Mouse (Mus musculus): Measurements from ENCODE around the gene Sulf2. TPM values are rescaled to one million over a fixed set of nuclear protein-coding genes. Genes with fewer than 3 reads are reported as not detected.
A peak's percentile ranks its signal among the peaks of the same experiment; 100 is the strongest.

Gene Sulf2
- polyA plus RNA-seq (2014; fragmentation: Nextera tagmentation; extraction: Ambion mirVana), result 90.9 and 93.8 TPM in 2 replicates

DNA sequence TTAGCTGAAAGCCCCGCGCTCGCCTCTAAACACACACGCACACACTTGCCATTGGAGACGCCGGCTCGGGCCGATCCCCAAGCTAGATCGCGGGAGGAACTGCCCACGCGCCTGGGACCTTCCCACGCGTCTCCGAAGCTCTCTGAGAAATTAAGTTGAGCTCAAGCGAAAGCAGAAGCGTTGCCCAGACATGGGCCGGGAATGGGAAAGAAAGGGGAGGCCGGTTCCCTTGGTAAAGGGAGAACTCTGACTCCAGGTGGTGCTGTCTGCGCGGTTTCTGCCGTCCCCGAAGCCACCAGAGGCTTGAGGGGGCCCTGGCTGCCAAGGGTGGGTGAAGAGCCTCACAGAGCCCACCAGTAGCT is at the start of gene Sulf2:
Gene Sulf2 (minus strand): TSS at position 210 of the 362 bp plus-strand sequence.
- peak within 1 kb of the TSS; percentile 86 for H3K9ac ChIP-seq (replicated peaks; ENCODE audit: low read length)
- H3K4me1 ChIP-seq (ENCODE audit: control insufficient read depth, insufficient read depth, low read length), result peaks cover 37% of the 10 kb centered on the region
- H3K27ac ChIP-seq (replicated peaks; ENCODE audit: low read depth, low read length), result peak within 1 kb of the TSS; percentile 89
- ATAC-seq (ENCODE audit: low FRiP score, low TSS enrichment) (peak; percentile 46; the same call in 1 of the 2 replicates), DNase-seq (peak; percentile 90)
- no peaks in the 10 kb centered on the region for H3K9me3 ChIP-seq (ENCODE audit: control insufficient read depth, low read length)
- H3K27me3 ChIP-seq (ENCODE audit: control insufficient read depth, insufficient read depth, low read length), result no peaks in the 10 kb centered on the region
- H3K4me3 ChIP-seq (replicated peaks; ENCODE audit: low read depth, low read length), result peak within 1 kb of the TSS; percentile 68
- H3K36me3 ChIP-seq (ENCODE audit: control insufficient read depth, insufficient read depth, low read length), result no peaks in the 10 kb centered on the region
- under 1% methylated on average over 23 of the region's 23 CpGs for WGBS
- H3K4me2 ChIP-seq (ENCODE audit: low read length), result peak within 1 kb of the TSS; percentile 96

DNA sequence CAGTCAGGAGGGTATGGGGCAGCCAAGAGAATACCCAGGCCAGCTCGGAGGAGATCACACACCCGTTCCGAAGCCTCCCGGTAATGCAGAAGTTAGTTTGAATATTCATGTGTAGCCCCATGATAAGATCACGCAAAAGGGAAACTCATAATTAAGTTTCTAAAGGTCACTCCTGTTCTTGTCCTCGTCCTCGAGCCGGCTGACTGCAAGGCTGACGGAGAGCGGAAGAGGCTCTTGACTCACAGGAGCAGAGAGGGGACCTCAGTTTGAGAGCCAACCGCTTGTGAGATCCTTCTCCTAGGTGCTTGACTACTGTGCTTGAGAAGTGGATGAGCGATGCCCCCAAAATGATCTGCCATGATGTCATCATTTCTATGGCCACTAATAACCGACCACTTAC is 48.7 kb upstream of the Sulf2 start:
- no peaks in the 10 kb centered on the region for H3K27me3 ChIP-seq (ENCODE audit: control insufficient read depth, insufficient read depth, low read length)
- WGBS, result 84% methylated on average over 13 of the region's 13 CpGs
- ATAC-seq (ENCODE audit: low FRiP score, low TSS enrichment), result no peak

DNA sequence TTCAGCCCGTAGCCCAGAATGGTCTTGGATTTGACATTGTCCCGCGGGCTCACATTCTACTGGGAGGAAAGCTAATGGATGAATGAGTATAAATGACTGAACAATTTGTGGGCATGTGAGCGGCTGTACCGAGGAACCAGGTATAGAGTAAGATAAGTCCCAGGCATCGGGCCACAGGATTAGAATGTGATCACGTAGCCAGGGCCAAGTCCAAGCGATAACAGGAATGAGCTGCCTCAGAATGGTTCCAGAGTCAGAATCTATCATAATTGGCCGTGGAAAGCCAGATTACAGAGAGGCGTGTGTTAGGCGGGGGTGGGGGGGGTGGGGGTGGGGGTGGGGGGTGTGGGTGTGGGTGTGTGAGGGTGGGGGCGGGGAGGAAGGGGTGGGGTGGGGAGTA is 48.2 kb upstream of the Sulf2 start:
- Histone ChIP-seq H3K4me3 (replicated peaks; ENCODE audit: low read depth, low read length) (no peak overlapping the region), H3K9me3 (ENCODE audit: control insufficient read depth, low read length) (no peaks in the 10 kb centered on the region), H3K4me2 (ENCODE audit: low read length) (no peak overlapping the region), H3K36me3 (ENCODE audit: control insufficient read depth, insufficient read depth, low read length) (no peaks in the 10 kb centered on the region), H3K27ac (replicated peaks; ENCODE audit: low read depth, low read length) (no peak overlapping the region), H3K4me1 (ENCODE audit: control insufficient read depth, insufficient read depth, low read length) (peaks cover 6% of the 10 kb centered on the region; the same call in 1 of the 2 replicates), H3K27me3 (ENCODE audit: control insufficient read depth, insufficient read depth, low read length) (no peaks in the 10 kb centered on the region), H3K9ac (replicated peaks; ENCODE audit: low read length) (no peak overlapping the region)
- WGBS, result 72% methylated on average over 12 of the region's 12 CpGs
- DNase-seq (no peak), ATAC-seq (ENCODE audit: low FRiP score, low TSS enrichment) (no peak)

More for the DNA sequence above, 48.7 kb upstream of the Sulf2 start:
- H3K9ac ChIP-seq (replicated peaks; ENCODE audit: low read length), result no peak overlapping the region
- no peaks in the 10 kb centered on the region for H3K9me3 ChIP-seq (ENCODE audit: control insufficient read depth, low read length)
- DNase-seq, result no peak
- no peak overlapping the region for H3K4me2 ChIP-seq (ENCODE audit: low read length)
- no peaks in the 10 kb centered on the region for H3K36me3 ChIP-seq (ENCODE audit: control insufficient read depth, insufficient read depth, low read length)
- H3K4me3 ChIP-seq (replicated peaks; ENCODE audit: low read depth, low read length), result no peak overlapping the region
- no peak overlapping the region for H3K27ac ChIP-seq (replicated peaks; ENCODE audit: low read depth, low read length)
- H3K4me1 ChIP-seq (ENCODE audit: control insufficient read depth, insufficient read depth, low read length), result peaks cover 6% of the 10 kb centered on the region; the same call in 1 of the 2 replicates

DNA sequence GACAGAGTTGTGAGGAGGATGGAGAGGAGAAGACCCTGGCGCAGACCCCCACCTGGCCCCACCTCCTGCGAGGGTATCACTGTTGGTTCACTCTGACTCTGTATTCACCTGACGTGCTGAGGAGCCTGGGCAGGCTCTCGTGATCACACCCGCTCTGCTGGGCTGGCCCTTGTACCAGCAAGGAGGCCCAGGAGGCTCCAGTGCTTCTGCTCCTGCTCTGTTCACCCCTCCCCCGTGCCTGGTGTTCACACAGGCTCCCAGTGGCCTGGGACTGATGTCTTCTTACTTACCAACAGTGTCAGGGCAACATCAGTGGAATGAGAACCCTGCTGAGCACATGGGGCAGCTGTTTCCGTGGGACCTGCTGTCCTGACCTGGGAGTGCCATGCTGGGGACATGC is 42.5 kb upstream of the Sulf2 start:
- WGBS, result 42% methylated on average over 7 of the region's 7 CpGs
- no peaks in the 10 kb centered on the region for H3K9me3 ChIP-seq (ENCODE audit: control insufficient read depth, low read length)
- no peaks in the 10 kb centered on the region for H3K36me3 ChIP-seq (ENCODE audit: control insufficient read depth, insufficient read depth, low read length)
- no peak overlapping the region for H3K4me3 ChIP-seq (replicated peaks; ENCODE audit: low read depth, low read length)
- DNase-seq (no peak), ATAC-seq (ENCODE audit: low FRiP score, low TSS enrichment) (no peak)
- H3K4me2 ChIP-seq (ENCODE audit: low read length), result no peak overlapping the region
- H3K27ac ChIP-seq (replicated peaks; ENCODE audit: low read depth, low read length), result 0 out of 2 replicates have a peak overlapping the region, but pooled peaks have one; percentile 5
- H3K9ac ChIP-seq (replicated peaks; ENCODE audit: low read length), result no peak overlapping the region
- H3K4me1 ChIP-seq (ENCODE audit: control insufficient read depth, insufficient read depth, low read length), result 0 out of 2 replicates have a peak, but pooled peaks cover 6% of the 10 kb centered on the region
- no peaks in the 10 kb centered on the region for H3K27me3 ChIP-seq (ENCODE audit: control insufficient read depth, insufficient read depth, low read length)

DNA sequence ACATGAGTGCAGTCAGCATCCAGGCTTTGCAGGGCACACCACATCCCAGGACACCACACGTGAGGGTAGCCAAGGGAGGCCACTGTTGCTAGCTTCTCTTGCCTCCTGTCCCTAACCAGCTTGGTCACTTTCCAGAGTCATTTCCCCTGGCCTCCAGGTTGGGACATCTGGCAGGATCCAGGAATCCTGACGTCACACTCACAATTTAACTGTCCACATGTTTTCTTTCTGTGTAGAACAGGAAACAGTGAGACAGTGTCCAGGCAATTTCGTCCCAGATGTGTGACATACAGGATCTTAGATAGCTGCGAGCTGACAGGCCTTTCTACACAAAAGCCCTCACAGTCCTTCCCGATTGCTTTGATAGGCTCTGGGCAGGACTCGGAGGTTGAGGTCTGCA is 41.6 kb upstream of the Sulf2 start:
- Histone ChIP-seq H3K36me3 (ENCODE audit: control insufficient read depth, insufficient read depth, low read length) (no peaks in the 10 kb centered on the region), H3K27me3 (ENCODE audit: control insufficient read depth, insufficient read depth, low read length) (no peaks in the 10 kb centered on the region), H3K9me3 (ENCODE audit: control insufficient read depth, low read length) (no peaks in the 10 kb centered on the region), H3K4me3 (replicated peaks; ENCODE audit: low read depth, low read length) (no peak overlapping the region), H3K27ac (replicated peaks; ENCODE audit: low read depth, low read length) (no peak overlapping the region), H3K9ac (replicated peaks; ENCODE audit: low read length) (no peak overlapping the region), H3K4me1 (ENCODE audit: control insufficient read depth, insufficient read depth, low read length) (0 out of 2 replicates have a peak, but pooled peaks cover 6% of the 10 kb centered on the region), H3K4me2 (ENCODE audit: low read length) (no peak overlapping the region)
- 69% methylated on average over 6 of the region's 6 CpGs for WGBS
- DNase-seq, result no peak
- no peak for ATAC-seq (ENCODE audit: low FRiP score, low TSS enrichment)

DNA sequence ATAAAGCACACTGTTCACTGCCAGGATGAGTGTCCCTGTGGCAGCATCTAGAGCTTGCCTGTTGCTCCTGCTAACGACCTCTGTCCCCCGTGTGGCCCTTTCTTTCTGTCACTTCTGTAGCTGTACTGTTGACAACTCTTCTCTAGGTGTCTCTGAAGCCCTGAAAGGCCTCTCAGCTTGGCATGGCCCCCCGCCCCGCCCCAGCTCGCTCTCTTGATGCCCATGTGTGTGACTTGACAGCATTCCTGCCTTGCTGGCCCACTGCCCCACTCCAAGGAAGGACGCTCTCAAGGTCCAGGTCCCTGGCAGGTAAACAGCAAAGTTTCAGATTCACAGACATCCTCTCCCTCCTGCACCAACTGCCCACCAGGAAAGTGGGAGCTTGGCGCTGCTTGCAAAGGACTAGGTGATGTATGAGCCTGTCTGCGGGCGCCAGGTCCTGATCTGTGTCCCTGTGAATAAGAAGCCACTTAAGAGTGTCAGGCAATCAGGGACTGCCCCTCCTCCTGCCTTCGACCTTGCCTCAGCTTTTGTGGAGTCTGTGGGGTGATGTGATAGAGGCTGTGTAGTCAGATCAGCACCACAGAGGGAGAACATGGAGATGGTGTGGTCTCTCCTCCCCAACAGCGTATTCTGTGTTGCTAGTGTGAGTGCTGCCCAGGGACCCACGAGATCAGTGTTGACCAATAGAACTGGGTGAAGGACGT is 40.8 kb upstream of the Sulf2 start:
- H3K27ac ChIP-seq (replicated peaks; ENCODE audit: low read depth, low read length), result no peak overlapping the region
- no peak overlapping the region for H3K9ac ChIP-seq (replicated peaks; ENCODE audit: low read length)
- 78% methylated on average over 13 of the region's 13 CpGs for WGBS
- H3K27me3 ChIP-seq (ENCODE audit: control insufficient read depth, insufficient read depth, low read length), result no peaks in the 10 kb centered on the region
- ATAC-seq (ENCODE audit: low FRiP score, low TSS enrichment), result no peak
- H3K4me2 ChIP-seq (ENCODE audit: low read length), result no peak overlapping the region
- no peak for DNase-seq
- no peaks in the 10 kb centered on the region for H3K9me3 ChIP-seq (ENCODE audit: control insufficient read depth, low read length)
- no peaks in the 10 kb centered on the region for H3K36me3 ChIP-seq (ENCODE audit: control insufficient read depth, insufficient read depth, low read length)
- H3K4me1 ChIP-seq (ENCODE audit: control insufficient read depth, insufficient read depth, low read length), result 0 out of 2 replicates have a peak, but pooled peaks cover 6% of the 10 kb centered on the region
- no peak overlapping the region for H3K4me3 ChIP-seq (replicated peaks; ENCODE audit: low read depth, low read length)

DNA sequence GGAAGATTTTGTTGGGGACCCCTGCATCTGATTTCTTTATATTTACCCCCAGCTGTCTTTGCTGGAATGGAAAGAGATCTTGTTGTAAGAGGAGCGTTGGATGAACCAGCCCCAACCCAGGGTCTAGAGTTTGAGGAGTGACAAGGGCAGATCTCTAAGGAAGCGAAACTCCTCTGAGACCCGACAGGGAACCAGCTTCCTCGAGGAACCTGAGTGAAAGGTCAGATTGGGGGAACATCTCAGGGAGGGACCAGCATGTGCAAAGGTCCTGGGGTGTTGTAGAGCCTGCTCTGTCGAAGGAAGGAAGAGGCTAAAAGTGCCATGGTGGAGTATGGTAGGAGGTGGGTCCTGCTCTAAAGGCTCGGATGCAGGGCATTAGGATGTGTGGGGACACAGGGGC is 39.6 kb upstream of the Sulf2 start:
- Histone ChIP-seq H3K4me3 (replicated peaks; ENCODE audit: low read depth, low read length) (no peak overlapping the region), H3K27me3 (ENCODE audit: control insufficient read depth, insufficient read depth, low read length) (no peaks in the 10 kb centered on the region), H3K4me2 (ENCODE audit: low read length) (no peak overlapping the region), H3K36me3 (ENCODE audit: control insufficient read depth, insufficient read depth, low read length) (no peaks in the 10 kb centered on the region), H3K9me3 (ENCODE audit: control insufficient read depth, low read length) (no peaks in the 10 kb centered on the region), H3K4me1 (ENCODE audit: control insufficient read depth, insufficient read depth, low read length) (0 out of 2 replicates have a peak, but pooled peaks cover 6% of the 10 kb centered on the region), H3K9ac (replicated peaks; ENCODE audit: low read length) (no peak overlapping the region), H3K27ac (replicated peaks; ENCODE audit: low read depth, low read length) (no peak overlapping the region)
- 87% methylated on average over 6 of the region's 6 CpGs for WGBS
- DNase-seq, result no peak
- ATAC-seq (ENCODE audit: low FRiP score, low TSS enrichment), result no peak

DNA sequence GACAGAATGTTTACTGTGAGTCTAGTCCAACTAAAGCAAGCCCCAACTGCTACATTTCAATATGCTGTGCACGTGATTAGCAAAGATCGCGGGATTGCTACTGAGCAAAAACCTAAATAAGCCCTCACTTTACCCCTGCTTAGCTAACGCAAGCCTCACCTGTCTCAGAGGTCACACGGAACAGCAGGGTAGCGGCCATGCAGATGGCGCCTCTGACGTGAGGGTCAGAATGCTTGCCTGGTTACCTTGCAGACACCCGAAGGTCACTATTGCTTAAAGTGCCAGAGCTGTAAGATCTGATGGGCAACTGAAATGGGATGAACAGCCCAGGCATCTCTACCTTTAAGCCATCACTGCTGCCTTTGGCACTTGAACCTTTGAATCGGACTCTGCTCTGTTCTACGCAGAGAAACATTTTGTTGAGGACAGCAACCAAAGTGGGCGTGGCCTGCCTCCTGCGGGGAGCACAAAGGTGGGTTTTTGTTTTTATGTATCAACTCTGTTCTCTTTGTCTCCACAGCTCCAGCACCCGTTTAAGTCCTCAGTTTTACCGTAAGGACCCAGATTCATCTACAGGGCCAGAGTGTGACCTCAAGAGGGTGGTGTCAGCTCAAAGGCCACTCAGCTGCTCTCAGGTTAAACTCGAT is 38.8 kb upstream of the Sulf2 start:
- Histone ChIP-seq H3K9ac (replicated peaks; ENCODE audit: low read length) (no peak overlapping the region), H3K4me1 (ENCODE audit: control insufficient read depth, insufficient read depth, low read length) (0 out of 2 replicates have a peak, but pooled peaks cover 6% of the 10 kb centered on the region), H3K27ac (replicated peaks; ENCODE audit: low read depth, low read length) (no peak overlapping the region), H3K36me3 (ENCODE audit: control insufficient read depth, insufficient read depth, low read length) (no peaks in the 10 kb centered on the region), H3K4me3 (replicated peaks; ENCODE audit: low read depth, low read length) (no peak overlapping the region), H3K4me2 (ENCODE audit: low read length) (no peak overlapping the region), H3K9me3 (ENCODE audit: control insufficient read depth, low read length) (no peaks in the 10 kb centered on the region), H3K27me3 (ENCODE audit: control insufficient read depth, insufficient read depth, low read length) (no peaks in the 10 kb centered on the region)
- DNase-seq (no peak), ATAC-seq (ENCODE audit: low FRiP score, low TSS enrichment) (no peak)
- 68% methylated on average over 16 of the region's 16 CpGs for WGBS
